Mouse (Mus musculus): ENCODE data around the gene Fat4. TPM values are rescaled to one million over a fixed set of nuclear protein-coding genes. Genes with fewer than 3 reads are reported as not detected.

The Fat4 gene
- 1 to 10 TPM; 6.3 to 7.4 TPM for total RNA-seq (2021)

DNA sequence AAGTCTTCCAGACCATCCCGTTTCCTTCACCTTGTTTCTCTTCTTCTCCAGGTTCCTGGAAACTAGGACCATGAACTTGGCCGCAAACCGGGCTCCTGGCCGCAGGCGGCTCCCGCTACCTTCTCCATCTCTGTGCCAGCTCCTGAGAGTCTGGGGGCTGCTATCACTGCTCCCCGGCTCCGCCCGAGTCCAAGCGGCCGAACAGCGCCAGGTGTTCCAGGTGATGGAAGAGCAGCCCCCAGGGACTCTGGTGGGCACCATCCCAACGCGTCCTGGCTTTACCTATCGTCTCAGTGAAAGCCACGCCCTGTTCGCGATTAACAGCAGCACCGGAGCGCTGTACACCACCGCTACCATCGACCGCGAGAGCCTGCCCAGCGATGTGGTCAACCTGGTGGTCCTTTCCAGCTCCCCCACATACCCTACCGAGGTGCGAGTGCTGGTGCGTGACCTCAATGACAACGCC lies at the start of gene Fat4:
Gene Fat4 (plus strand): TSS at position 51 of the 466 bp plus-strand sequence.
- DNase-seq (ENCODE audit: low spot score) = no peak
- intact Hi-C loops (cut with DNase I) = loop anchor here (5.0 to 10.0 kb wide), 3 partner anchors 50 to 1858 kb away; partner anchors contain the start of gene Hspa4l

DNA sequence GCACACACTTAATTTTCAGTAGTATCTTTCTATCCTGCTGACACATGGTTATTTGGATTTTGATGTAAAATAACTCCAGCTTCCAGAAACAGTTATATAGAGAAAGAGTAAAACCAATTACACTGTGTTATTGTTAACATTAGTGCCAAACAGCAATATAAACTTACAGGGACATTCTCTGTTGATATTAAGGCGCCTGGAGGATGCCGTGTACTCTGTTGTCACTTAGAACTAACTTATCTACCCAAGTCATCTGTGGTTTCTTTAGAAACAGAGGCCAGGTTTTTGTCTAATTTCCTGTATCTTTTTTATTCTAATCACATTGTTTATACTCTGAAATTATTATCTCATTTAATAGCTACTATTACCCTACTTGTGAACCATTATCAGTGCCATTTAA lies 47.3 kb upstream of the Fat4 start:
- intact Hi-C loops (cut with DNase I) = no loop called here
- DNase-seq (ENCODE audit: low spot score) = no peak

- intact Hi-C loops (cut with DNase I) = no loop called here
- no peak for DNase-seq (ENCODE audit: low spot score)
Measured at GRCm38 (mm10) chr3:38843000-38843538, 43.7 kb upstream of the Fat4 start.

- intact Hi-C loops (cut with DNase I) = no loop called here
- DNase-seq (ENCODE audit: low spot score) = no peak
Measured at GRCm38 (mm10) chr3:38846602-38847382, 39.9 kb upstream of the Fat4 start.

GRCm38 (mm10) chr3:38849077-38849476 lies 37.7 kb upstream of the Fat4 start:
- intact Hi-C loops (cut with DNase I) = loop anchor here (1.0 kb wide), 1 partner anchor 594 kb away; no protein-coding TSS in a partner anchor
- DNase-seq (ENCODE audit: low spot score) = no peak

- no peak for DNase-seq (ENCODE audit: low spot score)
- intact Hi-C loops (cut with DNase I) = loop anchor here (1.0 kb wide), 1 partner anchor 594 kb away; no protein-coding TSS in a partner anchor
Measured at GRCm38 (mm10) chr3:38849536-38849935, 37.2 kb upstream of the Fat4 start.

DNA sequence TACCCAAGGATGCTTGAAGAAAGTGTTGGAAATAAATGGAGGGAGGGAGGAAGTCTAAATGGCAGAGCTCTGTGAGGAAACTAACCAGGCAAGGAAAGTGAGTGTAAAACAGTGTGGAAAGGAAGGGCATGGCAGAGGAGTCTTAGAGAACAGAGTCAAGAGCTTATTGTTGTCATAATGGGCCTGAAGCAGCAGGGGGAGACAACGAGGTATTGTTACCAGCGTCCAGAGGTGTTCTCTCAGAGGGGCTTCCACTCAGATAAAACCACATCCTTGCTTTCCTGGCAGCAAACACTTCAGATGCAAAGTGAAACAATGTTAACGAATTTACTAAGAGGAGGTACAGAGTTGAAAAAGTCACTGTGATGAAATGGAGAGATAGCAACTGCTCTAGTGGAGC lies 33.1 kb upstream of the Fat4 start:
- intact Hi-C loops (cut with DNase I) = loop anchor here (10.0 kb wide), 1 partner anchor 1429 kb away; the partner anchor contains the start of gene Nudt6
- no peak for DNase-seq (ENCODE audit: low spot score)

DNA sequence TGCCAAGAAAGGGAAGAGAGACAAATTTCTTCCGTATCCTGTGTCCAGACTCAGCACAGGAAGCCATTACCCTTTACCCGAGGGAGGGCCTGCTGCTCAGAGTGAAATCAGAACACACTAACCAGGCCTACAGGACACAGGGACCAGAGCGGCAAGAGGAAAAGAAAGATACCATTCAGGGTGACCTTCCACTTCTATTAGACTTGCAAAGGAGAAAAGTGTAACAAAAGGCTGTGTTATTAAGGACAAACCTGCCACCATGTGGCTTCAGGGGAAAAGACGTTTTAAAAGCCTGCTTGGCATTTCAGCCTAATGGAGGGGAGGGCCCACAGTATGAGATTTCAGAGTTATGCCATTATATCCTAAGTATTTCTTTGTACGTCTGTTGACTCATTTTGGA lies 26.1 kb upstream of the Fat4 start:
- no peak for DNase-seq (ENCODE audit: low spot score)
- intact Hi-C loops (cut with DNase I) = no loop called here

DNA sequence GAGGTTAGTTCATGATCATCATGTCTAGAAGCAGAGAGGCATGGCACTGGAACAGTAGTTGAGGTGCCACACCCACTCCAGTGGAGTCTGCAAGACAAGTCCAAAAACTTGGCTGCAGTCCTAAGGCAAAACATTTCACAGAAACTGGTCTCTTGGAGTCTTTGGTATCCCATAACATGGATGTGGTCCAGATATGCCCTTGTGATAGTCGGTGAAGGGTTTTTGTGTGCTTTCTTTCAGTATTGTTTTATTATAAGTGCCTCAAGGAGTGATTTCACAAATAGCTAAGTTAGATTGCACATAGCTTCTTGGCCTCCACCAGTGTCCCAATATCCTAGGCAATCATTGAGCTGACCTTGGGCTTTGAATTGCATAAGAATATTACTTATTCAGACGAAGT lies 15.4 kb upstream of the Fat4 start:
- no peak for DNase-seq (ENCODE audit: low spot score)

DNA sequence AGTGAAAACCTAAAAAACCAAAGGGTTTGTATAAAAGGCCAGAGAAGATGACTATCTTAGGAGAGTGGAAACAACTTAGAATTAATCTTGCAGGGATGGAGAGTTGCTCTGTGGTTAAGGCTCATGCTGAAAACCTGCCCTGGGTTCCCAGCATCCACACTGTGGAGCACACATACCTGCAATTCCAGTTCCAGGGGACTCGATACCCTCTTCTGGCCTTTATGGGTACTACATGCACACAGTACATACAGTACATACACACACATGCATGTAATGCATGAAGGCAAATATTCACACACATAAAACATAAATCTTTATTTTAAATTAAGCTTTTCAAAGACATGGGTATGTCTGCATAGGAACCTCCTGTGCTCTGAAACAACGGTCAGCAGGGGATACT lies 10.9 kb upstream of the Fat4 start:
- intact Hi-C loops (cut with DNase I) = no loop called here
- DNase-seq (ENCODE audit: low spot score) = no peak

More for the DNA sequence above, 15.4 kb upstream of the Fat4 start:
- intact Hi-C loops (cut with DNase I) = no loop called here

DNA sequence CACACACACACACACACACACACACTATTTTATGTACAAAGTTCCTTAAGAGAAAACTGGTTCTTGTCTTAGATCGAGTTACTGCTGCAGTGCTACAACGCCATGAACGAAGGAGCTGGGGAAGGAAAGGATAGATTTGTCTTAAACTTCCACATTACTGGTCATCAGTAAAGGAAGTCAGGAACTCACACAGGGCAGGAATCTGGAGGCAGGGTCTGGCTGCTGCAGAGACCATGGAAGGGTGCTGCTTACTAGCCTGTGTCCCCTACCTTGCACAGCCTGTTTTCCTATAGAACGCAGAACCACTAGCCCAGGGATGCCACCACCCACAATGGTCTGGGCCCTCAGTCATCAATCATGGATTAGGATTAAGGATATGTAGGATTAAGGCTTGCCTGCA lies 10.0 kb upstream of the Fat4 start:
- no peak for DNase-seq (ENCODE audit: low spot score)

GRCm38 (mm10) chr3:38882778-38883177 lies 4.0 kb upstream of the Fat4 start:
- DNase-seq (ENCODE audit: low spot score) = no peak
- intact Hi-C loops (cut with DNase I) = loop anchor here (1.0 to 10.0 kb wide), 3 partner anchors 395 to 1862 kb away; partner anchors contain the start of gene Hspa4l

More for the DNA sequence above, 10.0 kb upstream of the Fat4 start:
- intact Hi-C loops (cut with DNase I) = no loop called here

DNA sequence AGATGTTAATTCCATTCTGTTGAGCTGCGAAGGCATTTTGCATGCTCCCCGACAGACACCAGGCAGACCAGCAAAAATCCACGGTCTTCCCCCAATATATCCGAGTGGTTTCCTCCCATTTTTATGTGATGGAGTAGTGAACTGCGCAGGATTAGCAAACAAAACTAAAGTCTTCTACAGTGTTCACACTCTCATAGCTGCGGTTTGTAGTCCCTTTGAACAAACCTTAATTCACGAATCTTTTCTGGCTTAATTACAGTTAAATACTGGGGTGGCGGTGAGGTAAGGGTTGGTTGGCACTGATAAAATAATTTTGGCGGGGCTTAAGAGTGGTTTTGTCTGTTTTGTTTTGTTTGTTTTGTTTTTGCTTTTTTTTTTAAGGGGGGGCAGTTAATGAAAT lies 3.1 kb upstream of the Fat4 start:
- no peak for DNase-seq (ENCODE audit: low spot score)
- intact Hi-C loops (cut with DNase I) = loop anchor here (1.0 to 10.0 kb wide), 7 partner anchors 337 to 1861 kb away; partner anchors contain the start of gene Hspa4l

DNA sequence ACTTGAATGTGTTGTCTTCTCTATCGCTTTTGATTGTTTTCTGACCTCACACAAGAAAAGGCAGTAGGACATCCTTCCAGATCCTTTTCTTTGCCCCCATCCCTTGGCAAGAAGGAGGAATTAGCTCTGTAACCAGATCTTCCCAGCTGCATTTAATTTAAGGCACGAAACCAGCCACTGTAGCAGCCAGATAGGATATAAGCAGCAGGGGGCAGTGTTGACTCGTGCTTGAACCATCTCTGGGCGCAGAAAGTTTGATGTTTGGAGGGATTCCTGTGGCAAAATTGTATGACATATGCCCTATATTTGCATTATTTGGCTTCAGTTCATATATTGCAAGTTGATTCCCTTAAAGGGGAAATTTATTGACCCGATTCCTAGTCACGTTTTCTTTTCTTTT lies 2.5 kb upstream of the Fat4 start:
- peak; percentile 51 for DNase-seq (ENCODE audit: low spot score)
- intact Hi-C loops (cut with DNase I) = loop anchor here (2.0 to 10.0 kb wide), 6 partner anchors 337 to 1861 kb away; partner anchors contain the start of gene Hspa4l

DNA sequence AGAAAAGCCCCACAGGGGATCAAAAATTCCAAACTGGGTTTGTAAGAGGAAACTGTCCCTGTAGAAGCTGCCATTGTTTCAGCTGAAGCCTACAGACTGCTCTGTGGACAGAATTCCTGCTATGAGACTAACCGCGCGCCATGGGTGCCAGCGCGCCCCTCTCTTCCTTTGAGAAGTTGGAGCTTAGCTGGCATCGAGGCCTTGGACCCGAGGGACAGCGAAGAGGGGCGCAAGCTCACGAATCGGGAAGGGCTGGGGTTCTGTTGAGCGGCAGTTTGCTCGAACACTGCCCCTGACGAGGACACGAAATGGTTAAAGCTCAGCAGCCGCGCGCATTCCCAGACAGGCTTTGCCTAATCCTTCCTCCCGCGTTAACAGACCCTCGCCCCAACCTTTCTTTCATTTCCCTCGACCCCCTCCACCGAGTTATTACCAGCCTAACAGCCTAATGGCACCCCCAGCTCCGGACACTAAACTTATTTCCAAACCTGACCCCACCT lies 1.8 kb upstream of the Fat4 start:
- intact Hi-C loops (cut with DNase I) = loop anchor here (2.0 to 10.0 kb wide), 8 partner anchors 52 to 1860 kb away; partner anchors contain the start of gene Hspa4l
- no peak for DNase-seq (ENCODE audit: low spot score)

DNA sequence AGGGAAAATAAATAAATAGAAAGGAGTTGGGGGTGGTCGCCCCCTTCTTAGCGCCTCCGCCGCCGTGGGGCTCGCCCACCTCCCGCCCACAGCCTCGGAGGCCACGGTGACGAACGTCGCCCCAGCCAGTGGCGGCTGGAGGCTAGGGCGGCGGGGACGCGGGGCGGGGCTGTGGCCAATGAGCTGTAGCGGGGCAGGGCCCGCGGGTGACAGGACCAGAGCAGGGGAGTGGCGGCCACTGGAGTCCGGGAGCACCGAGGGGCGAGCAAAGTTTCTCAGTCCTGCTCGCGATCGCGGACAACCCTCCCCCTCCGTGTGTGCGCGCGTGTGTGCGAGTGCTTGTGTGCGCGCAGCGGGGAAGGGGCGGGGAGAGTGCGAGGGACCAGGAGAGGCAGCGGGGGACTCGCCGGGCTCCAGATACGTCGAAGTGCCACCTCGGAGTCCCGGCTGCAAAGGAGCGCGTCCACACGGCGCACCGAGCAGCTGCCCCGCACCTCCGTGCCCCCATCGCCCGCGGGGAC lies 1.2 kb upstream of the Fat4 start:
- intact Hi-C loops (cut with DNase I) = loop anchor here (2.0 to 10.0 kb wide), 7 partner anchors 52 to 1859 kb away; partner anchors contain the start of gene Hspa4l
- DNase-seq (ENCODE audit: low spot score) = peak; percentile 86

DNA sequence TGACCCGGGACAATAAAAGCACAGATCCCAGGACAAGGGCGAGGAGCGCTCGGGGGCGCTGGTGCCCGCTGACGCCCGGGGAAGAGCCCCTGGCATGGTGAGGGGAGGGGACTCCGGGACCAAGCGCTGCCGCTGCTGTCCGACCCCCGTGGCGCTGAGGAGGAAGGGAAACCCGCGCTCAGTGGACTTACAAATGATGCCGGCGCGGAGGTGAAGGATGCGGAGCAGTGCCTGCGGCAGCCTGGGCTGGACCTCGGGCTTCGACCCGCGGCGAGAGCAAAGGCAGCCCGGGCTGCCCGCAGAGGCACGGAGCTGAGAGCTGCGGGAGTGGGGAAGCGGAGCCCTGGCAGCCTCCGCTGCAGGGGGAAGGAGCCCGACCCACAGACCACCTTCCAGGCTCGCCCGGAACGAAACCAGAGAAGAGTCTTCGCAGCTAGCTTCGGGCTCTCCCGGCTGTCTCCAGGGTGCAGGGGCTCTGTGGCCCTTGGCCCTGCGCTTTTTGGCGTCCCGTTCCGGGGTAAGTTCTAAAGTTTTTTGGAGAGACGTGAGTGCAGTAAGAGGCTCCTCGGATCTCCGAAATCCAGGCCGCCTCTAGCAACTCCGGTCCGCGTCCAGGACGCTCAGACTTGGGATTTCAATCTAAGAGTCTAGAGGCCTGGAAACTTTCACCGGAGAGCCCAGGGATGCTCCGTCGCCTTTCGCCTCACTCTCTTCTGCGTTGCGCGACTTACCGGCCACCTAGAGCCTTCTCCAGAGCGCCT lies 499 bp upstream of the Fat4 start:
- intact Hi-C loops (cut with DNase I) = loop anchor here (5.0 to 10.0 kb wide), 3 partner anchors 51 to 1859 kb away; partner anchors contain the start of gene Hspa4l
- no peak for DNase-seq (ENCODE audit: low spot score)

GRCm38 (mm10) chr3:38887381-38887991 lies 746 bp downstream of the Fat4 start:
- DNase-seq (ENCODE audit: low spot score) = peak; percentile 27
- intact Hi-C loops (cut with DNase I) = loop anchor here (5.0 to 10.0 kb wide), 3 partner anchors 50 to 1857 kb away; partner anchors contain the start of gene Hspa4l

GRCm38 (mm10) chr3:38888111-38888510 lies 1.4 kb downstream of the Fat4 start:
- intact Hi-C loops (cut with DNase I) = loop anchor here (2.0 to 10.0 kb wide), 4 partner anchors 27 to 1857 kb away; partner anchors contain the start of gene Hspa4l
- DNase-seq (ENCODE audit: low spot score) = peak; percentile 40

Measured in heart, postnatal 25 days (tissue).